7 mouse cellular contexts compared by ENCODE assay signal in genomic region chr7:133457436-133458324, GRCm38 (mm10).
DNase-seq lines count a peak whose midpoint lies in the region; ATAC-seq lines count a peak whose summit lies in the region.

No protein-coding gene starts in this region.

- no peaks in the 10 kb centered on the region for H3K36me3 ChIP-seq in stomach, embryonic 16.5 days (ENCODE audit: control insufficient read depth, insufficient read depth, low read length)

- no peaks in the 10 kb centered on the region for H3K27me3 ChIP-seq in stomach, embryonic 16.5 days (ENCODE audit: control insufficient read depth, insufficient read depth, low read length)

- no peak overlapping the region for H3K4me2 ChIP-seq in stomach, embryonic 16.5 days (ENCODE audit: low read depth, low read length)

- peak overlapping the region; percentile 85 for H3K27ac ChIP-seq in stomach, embryonic 16.5 days (ENCODE audit: low read length)

- ATAC-seq in stomach, embryonic 16.5 days (ENCODE audit: insufficient read depth, low FRiP score): peak; percentile 49; the same call in 1 of the 2 replicates

- 34% methylated on average over 16 of the region's 16 CpGs for whole genome bisulfite sequencing in stomach, embryonic 16.5 days

- no peaks in the 10 kb centered on the region for H3K9me3 ChIP-seq in stomach, embryonic 16.5 days (replicated peaks; ENCODE audit: control insufficient read depth, low read length)

- peak; percentile 14 for DNase-seq in ovary, postnatal 14 days (ENCODE audit: low spot score)
- no peak for DNase-seq in ovary, postnatal 10 days (ENCODE audit: low spot score)
- peak; percentile 18 to 38 for DNase-seq in heart, adult 9 months (ENCODE audit: low spot score in 2 of 2)
- DNase-seq in kidney, postnatal 14 days: peak; percentile 54
- DNase-seq in frontal cortex, adult 2 months (ENCODE audit: extremely low spot score in 1 of 2, low spot score in 1 of 2): no peak
- no peak for DNase-seq in layer of hippocampus, postnatal 10 days (ENCODE audit: low spot score in 2 of 2)

- peaks cover 13% of the 10 kb centered on the region for H3K4me1 ChIP-seq in stomach, embryonic 16.5 days (ENCODE audit: control insufficient read depth, insufficient read depth, low read length)

- no peak overlapping the region for H3K4me3 ChIP-seq in stomach, embryonic 16.5 days (replicated peaks; ENCODE audit: low read length)

- H3K9ac ChIP-seq in stomach, embryonic 16.5 days (ENCODE audit: low read length): no peak overlapping the region

Comparison
In these comparisons a context has a peak if more than half of its experiments do, and no peak if none do; other contexts are left out.
1. DNase-seq: peak in ovary, postnatal 14 days (single experiment), heart, adult 9 months (2 of 2) and kidney, postnatal 14 days (single experiment); none in ovary, postnatal 10 days (single experiment), frontal cortex, adult 2 months (0 of 2) and layer of hippocampus, postnatal 10 days (0 of 2).